Mouse (Mus musculus) testis, postnatal 10 days (tissue): ENCODE measurements around the gene Zfp219.
"Not testable (repeated sequence)": the region's sequence is repeated elsewhere in the genome, so short reads cannot be mapped to it uniquely, and the experiment has no call there.

Experiments
- DNase-seq: peaks from one replicate; pipeline ENCODE4 v3.0.0; 2021; ENCODE audit warnings: low spot score

Zfp219 gene

DNA sequence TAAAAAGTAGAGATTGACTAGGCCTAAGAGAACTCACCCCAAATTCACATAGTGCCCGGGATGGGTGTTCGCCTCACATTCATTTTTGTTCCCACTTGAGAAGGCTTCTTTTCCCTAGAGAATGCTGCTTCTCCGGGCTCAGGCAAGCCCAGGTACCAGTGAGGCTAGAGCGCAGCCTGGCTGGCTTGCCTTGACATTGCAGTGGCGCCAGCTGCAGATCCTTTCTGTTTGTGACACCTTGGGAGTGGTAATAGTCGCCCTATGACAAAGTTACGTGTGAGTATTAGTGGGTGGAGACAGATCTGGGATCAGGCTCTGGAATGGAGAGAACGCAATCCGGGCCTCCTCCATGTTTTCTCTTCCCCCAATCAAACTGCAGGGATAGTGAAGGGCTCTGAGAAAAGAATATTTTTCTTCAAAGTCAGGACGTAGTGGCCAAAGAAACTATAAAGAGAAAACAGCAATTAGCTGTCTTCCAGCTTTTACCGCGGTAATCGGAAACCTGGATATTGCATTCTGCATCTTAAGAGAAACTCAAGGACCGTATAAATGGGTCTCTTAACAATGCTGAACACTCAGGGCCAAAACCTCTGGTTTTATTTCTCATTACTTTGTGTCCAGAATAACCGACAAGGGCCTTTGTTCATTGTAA is at the start of gene Zfp219:
TSS of gene Zfp219 (minus strand) at position 248 of the 652 bp plus-strand sequence.
- DNase-seq = peak; percentile 75

DNA sequence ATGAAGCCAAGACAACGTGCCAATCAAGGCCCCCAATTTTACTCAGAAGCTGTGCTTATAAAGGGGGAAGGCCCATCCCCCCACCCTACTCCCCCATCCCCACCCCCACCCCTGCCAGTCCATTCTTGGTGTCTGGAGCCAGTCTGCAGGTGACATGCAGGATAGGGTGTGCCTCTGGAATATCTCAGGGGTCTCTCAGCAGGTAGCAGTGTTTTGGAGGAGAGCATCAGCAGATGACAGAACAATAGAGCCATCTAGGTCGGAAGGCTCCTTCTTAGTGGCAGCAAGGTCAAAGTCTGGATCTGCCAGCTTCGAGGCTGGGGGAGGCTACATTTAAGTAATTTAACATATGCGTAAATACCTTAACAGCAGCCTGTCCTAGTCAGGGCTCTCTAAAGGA is 45.6 kb upstream of the Zfp219 start:
- no peak for DNase-seq

DNA sequence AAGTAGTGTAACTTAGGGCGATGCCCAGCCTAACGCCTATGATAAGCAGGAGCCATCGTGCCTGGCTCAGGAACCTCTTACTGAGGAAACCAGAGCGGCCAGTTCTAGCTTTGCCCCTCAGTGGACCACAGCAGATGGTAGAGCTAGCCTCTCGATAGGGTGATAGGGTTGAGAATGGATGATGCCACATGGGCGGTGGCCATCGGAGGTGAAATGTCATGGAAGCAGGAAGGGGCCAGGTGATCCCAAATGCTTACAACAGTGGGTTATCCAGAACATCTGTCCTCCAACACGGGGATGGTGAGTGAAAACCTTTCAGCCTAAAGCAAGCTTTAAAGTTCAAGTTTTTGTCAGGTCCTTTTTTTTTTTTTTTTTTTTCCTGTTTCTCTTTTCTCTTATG is 41.3 kb upstream of the Zfp219 start:
- no peak for DNase-seq

DNA sequence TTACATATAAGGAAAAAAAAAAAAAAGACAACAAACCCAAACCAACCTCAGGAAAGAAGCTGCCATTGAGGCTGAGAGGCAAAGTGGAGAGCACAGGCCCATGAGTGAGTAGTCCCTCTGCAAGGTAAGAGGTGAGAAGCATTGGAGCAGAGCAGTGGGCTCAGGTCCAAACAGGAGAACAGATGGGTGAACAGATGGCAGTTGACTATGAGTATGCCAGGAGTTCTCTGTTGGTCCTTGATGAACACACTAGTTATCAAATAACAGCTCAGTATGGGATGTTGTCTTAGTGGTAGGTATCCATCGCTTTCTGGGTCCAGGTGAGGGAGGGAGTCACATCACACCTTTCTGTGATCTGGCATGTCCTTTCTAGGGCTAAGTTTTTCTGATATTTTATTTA is 40.3 kb upstream of the Zfp219 start:
- DNase-seq = no peak

DNA sequence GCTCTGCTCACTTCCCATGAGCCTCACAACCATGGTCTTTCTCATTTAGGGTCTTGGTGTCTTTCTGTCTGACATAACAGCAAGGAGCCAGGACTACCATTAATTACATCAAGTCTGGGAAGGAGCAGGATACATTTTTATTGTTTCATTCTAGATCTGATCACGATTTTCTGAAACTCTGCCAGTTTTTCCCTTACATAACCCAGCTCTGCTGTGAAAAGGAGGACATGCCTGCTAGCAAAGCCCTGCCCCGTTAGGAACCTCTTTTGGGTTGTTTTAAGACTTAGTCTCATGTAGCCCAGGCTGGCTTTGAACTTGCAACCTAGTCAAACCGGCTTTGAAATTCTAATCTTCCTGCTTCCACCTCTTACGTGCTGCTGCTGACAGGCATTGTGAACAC is 39.4 kb upstream of the Zfp219 start:
- DNase-seq = no peak

DNA sequence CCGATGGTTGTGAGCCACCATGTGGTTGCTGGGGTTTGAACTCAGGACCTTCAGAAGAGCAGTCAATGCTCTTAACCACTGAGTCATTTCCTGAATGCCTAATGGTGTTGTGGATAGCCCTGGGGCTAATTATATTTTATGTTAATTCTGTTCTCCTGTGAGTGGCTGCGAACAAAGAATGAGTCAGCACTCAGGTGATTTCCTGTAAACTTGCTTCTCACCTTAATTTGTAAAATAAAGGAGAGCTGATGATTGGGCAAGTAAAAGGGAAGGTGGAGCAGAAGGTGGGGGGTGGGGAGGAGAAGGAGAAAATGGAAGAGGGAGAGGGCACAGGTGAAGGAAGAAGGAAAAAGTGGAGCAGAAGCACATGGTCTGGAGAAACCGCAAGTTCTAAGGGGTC is 32.2 kb upstream of the Zfp219 start:
- not testable (repeated sequence) for DNase-seq

DNA sequence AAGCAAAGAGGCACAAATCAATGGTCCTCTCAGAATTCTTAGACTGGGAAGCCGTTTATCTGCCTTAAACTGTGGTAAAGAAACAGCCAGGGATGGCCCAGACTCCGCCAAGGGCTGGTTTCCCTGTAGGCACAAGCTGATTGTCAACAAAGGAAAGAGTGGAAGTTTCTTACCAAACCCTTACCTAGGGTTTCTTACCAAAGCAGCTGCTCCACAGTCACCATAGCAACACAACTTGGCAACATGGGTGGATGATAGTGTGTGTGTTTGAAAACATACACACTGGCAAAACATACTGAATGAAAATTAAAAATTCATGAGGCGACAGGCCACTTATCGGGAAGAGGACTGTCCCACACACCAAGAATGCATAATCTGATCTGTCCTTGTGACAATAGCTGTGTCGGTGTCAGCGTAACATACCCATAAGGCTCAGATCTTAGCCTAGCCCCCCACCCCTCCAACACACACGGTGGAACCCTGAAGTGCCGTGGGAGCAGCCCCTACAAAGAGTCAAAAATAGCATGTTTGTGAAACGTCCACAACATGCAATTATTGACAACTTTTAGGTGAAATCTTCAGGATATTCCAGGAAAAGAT is 25.5 kb upstream of the Zfp219 start:
- DNase-seq = no peak

DNA sequence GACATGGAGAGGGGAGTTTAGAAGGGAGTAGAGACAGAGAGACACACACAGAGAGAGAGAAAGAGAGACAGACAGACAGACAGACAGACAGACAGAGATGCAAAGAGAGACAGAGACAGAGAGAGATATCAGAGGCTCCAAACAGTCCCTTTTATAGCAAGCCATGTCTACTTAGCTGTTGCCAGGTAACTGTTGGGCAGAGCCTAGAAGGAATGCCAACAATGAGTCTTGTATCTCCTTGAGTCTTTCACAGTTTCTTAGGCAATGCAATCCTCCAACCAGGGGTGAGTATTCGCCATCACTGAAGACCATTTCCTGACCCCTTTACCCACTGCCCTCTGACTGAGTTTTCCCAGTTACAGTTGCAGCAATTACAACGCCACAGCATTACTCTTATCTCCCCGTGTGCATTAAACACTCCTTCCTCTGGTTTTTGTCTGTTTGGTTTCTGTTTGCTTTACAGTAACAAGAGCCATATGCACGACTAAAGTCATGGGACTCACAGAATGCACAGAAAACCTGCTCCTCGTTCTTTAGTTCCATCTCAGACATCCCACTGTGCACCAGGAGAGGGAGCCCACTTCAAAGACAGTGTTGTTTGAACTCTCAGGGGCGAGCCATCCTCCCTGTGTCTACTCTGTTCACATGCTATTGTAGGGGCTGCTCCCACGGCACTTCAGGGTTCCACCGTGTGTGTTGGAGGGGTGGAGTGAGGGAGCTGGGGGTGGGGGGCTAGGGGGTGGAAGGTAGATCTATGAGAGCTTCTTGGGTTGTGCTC is 24.6 kb upstream of the Zfp219 start:
- peak; percentile 65 for DNase-seq

DNA sequence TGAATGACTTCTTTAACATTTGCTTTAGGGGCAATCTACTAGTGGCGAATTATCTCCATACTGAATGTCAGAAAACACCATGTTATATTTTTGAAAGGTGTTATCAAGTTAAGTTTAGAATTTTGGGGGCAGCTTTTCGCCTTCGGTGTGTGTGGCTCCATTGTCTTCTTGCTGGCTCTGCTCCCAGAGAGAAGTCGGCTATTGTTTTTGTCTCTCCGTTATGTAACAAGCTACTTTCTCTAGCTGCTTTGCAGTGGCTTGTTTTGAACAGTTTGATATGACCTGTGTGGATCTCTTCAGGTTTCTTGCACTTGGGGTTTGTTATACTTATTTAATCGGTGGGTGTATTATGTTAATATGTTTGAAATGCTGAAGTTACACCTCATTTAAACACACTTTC is 22.9 kb upstream of the Zfp219 start:
- DNase-seq = no peak

DNA sequence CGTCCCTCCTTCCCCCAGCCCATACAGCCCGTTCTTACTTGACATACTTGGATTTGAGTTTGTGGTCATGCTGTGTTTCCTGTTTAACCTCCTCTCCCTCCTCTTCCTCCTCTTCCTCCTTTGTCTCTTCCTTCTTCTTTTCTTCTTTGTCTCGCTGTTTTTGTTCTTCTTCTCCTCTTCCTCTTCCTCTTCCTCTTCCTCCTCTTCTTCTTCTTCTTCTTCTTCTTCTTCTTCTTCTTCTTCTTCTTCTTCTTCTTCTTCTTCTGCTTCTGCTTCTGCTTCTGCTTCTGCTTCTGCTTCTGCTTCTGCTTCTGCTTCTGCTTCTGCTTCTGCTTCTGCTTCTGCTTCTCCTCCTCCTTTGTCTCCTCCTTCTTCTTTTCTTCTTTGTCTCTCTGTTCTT is 21.8 kb upstream of the Zfp219 start, which contains the start of gene Olfr221:
TSS of gene Olfr221 (minus strand) at position 101 of the 400 bp plus-strand sequence.
- DNase-seq = not testable (repeated sequence)

DNA sequence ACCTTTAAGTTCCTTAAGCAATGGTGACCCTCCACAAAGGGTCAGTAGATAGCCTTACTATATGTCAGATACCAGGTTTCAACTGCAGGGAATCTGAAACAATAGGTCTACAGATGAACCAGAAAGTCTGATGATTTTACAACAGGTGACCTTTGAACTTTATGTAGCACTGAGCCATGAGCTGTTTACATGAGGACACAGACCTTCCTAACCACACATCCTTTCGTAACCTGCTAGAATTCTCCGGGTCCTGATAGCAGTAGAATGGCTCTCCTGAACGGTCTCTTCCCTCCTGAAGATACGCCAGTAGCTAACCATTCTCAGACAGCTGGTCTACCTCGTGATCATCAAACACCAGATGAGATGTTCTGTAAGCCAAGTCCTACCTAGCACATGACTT is 18.8 kb upstream of the Zfp219 start:
- DNase-seq = no peak

DNA sequence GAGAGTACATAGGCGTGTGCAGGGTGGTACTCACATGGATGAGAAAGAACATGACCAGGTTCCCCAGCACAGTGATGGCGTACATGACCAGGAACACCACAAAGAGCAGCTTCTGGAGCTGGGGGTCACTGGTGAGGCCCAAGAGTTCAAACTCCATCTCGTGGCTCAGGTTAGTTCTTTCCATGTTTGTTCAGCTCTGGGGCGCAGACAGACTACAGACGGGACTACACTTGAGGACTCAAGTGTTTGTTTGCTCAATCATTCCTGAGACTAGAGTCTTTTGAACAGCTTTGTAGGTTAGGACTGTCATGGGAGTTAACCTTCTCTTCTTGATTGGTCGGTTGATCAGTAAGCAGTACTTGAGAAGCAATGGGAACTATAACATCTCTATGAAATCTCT is 15.4 kb upstream of the Zfp219 start:
- no peak for DNase-seq

DNA sequence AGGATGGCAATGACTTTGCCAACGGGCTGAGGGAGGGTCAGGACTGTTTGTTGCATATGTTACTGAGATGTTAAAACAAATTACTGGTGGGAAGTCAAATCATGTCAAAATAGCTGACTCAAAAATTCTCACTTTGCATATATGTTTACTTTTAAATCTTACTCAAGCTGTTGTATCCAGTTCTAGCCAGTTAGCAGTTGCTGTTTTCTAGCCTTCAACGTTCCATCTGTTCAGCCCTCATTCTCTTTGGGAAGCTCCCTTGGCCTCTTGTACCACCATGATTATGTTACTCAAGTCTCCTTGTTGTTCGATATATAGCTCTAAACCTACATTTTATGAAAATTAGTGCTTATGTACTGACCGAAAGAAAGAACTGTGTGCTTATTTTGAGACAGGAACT is 5.8 kb upstream of the Zfp219 start:
- no peak for DNase-seq

DNA sequence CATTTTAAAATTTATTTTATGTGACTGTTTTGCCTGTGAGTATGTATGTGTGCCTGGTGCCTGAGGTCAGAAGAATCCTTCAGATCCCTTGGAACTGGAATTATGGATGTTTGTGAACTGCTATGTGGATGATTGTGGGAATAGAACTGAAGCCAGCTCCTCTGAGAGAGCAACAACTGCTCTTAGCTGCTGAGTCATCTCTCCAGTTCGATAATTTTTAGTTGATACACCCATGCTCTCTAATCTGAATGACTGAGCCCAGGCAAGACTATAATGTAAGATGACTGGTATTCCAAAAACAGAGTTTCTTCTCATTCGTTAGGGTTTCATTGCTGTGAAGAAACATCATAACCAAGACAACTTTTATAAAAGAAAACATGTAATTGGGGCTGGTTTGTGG is 3.6 kb upstream of the Zfp219 start:
- DNase-seq = no peak

DNA sequence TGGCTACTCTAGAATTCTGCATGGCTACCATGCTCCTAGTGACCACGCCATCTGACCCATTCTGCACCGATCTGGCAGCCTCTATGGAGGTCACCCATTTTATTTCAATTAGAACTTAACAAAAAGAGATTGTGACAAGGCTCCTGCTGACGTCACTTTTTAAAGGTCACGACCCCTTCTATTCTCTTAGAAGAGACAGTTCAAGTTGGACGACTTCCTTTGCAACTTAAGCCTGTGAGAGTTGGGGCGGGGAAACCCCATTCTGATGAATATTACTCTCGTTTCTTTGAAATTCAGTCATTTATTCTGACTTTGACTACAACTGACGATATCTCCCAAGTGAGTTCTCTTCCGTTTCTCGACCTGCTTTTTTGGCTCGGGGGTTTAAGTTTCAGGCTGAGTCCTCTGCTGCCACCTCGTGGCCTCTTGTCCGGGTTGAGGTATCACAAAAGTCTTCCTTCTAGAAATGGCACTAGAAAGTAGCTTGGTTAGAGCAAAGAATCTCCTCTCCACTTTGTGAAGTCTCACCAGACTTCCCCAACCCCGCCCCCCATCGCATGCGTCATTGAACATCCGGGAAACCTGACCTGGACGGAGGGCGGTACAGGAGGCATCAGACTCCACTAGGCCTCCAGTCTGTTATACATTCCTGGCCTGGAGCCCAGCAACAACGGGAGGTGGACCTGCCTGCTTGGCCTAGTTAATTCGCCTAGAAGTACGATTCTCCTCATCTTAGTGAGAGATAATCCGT is 2.4 kb upstream of the Zfp219 start:
- peak; percentile 96 for DNase-seq

DNA sequence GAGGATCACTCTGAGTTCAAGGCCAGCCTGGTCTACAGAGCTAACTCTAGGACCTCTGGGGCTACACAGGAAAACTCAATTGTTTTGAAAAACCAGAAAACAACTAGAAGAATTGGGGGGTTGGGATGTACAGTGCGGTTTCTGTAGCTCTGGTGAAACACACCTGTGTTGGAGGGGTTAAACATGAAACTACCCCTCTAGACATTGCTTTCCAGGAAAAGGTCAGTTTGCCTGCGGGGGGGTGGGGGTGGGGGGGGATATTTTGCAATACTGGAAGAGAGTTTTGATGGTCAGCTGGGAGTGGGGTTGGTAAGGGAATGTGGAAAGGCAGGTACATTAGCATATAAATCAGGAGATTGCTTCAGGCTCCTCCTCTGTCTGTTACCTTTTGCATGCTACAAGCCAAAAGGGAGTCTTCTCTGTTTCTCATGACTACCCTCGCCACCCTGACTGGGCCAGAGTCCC is 1.7 kb upstream of the Zfp219 start:
- no peak for DNase-seq

DNA sequence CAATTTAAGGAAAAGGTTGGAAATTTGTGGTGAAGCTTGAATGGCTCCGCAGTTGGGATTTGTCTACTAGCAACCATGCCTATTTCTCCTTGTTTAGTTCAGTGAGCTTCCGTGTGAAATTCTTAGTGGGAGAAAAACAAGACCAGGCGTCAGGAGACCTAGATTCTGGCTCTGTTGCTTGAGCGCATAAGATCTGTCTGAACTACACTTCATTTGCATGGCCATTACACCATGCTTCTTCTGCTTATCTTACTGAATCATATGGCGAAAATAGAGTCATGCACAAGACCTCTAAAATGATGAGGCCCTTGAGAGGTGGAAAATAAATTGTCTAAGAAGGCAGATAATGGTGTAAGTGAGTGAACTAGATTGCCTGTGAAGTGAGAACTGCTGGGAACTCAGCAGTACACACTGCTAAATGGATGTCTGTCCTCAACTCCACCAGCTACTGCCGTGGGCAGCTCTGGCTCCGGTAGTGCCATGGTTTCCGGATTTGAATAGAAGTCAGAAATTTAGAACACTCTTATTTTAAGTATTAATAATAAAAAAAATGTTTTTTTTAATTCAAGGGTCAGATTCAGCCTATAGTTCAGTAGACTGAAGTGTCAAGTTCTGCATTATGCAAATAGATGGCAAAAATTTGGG is 1.2 kb upstream of the Zfp219 start:
- DNase-seq = no peak

DNA sequence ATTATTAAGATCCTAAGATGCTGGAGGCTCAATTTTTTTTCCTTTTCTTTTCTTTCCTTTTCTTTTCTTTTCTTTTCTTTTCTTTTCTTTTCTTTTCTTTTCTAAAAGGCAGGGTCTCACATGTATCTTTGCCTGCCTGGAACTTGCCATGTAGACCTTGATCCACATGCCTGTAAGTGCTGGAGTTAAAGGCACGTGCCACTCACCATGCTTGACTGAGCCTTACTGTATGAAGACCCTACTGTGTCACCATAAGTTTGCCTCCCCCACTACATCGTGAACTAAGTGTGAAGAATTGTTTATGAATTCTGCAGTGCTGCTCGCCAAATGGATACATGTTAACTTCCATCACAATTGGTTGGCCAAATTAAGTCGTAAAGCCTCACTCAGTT is 601 bp upstream of the Zfp219 start:
- DNase-seq = no peak

DNA sequence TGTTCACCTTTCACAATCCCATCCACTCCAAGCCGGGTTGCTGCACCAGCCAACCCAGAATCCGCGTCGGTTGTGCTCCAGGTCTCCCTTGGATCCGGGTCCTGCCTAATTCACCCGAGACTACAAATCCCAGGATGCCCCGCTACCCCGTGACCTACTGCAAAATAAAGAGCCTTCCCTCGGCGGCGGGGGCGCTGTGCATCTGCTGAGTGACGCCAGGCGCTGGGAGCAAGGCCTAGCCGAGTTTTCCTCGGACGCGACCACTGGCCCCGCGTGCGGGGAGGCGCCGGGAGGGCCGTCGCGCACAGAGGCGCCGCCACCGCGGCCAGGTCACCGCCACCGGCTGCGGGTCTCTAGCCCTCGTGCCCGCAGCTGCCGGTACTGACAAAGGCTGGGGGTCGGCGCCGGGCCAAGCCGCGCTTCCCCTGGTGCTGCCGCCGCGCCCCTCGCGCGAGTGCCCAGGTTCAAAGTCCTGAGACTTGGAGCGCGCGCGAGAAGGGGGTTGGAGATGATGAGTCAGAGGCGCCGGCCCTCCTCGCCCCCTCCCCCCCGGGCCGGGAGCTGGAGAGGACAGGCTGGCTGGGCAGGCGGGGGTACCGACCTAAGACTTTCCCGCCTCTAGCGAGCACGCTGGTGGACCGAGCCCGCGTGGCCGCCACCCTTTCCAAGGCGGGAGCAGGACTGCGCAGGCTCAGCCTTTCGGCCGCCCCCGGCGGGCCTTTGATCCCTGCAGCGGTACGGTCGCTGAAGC is 768 bp downstream of the Zfp219 start:
- DNase-seq = peak; percentile 97

DNA sequence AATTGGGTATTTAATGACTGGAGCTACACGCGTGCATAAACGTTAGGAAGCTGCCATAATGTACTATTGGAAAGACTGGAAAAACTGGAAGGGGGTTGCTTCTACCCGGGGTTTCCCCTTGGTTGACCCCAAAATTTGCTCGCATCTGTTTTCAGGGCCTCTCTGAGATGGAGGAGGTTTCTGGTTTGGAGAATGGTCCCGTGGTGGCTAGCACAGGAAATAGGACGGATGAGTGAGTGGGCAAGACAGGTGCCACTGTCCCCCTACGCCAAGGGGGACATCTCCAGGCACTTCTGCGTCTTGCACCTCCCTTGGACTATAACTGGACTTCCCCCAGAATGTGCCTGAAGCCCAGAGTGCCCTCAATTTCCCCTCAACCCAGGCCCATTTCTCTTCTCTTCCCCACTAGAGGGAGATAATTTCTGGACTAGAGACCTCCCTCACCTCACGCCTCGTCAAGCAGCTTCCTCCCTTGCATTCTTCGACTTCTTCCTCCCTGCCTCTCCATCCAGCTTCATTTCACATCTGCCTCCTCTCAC is 1.4 kb downstream of the Zfp219 start:
- DNase-seq = no peak
